Mouse (Mus musculus): Measurements from ENCODE around the gene Ugt1a5.
"Not testable (repeated sequence)": the region's sequence is repeated elsewhere in the genome, so short reads cannot be mapped to it uniquely, and the experiment has no call there.

Gene Ugt1a5

DNA sequence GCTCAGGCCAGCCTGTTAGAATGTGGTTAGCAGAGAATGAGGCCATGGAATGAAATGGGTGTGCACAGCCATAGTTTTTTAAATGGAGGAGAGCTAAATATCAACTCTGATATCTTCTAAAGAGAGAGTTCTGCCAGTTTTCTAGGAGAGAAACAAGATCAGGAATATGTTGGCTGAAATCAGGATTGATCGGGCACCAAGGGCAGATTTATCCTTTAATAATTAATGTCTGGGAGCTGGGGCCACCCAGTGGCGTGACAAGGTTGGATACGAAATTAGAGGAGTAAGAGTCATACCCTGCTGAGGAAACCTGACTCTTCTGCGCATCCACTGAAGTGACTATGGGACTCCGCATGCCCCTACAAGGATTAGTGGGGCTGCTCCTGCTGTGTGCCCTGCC lies at the start of gene Ugt1a5:
Gene Ugt1a5 (plus strand): TSS at position 302 of the 400 bp plus-strand sequence.
- DNase-seq (ENCODE audit: extremely low spot score), result no peak

DNA sequence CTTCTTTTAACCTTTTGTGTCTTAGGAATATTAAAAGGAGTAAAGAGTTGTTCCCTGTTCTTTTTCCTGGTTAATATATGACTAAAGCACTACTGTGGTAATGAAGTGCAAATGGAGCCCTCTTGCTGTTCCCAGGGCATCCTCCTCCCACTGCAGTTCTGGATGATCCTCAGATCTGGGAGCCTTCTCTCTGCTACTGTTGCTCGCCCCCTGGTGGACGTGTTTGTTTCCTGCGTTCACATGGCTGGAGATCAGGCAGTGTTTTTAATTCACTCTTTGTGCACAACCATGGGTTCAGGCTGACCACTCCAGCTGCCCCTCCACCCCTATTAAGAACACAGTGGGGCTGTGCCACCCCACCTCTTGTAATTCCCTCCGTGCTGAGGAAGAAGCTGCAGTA lies 45.3 kb upstream of the Ugt1a5 start:
- DNase-seq (ENCODE audit: extremely low spot score), result not testable (repeated sequence)

DNA sequence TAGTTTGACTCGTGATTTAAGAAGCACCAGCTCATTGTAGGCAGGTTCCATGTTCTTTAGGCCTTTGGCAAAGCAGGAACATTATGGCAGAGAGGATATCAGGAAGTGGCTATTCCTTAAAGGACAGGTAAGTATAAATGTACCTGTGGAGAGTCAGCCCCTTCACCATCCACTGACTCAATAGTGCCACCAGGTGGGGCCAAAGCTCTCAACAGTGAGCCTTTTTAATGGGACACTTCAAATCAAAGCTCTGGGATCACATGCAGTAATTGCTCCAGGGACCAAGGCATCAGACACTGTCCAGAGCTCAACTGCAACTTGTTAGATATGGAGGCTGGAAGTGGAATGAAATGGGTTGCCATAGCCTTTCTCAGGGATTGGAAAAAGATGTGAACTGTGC lies 44.3 kb upstream of the Ugt1a5 start:
- not testable (repeated sequence) for DNase-seq (ENCODE audit: extremely low spot score)

DNA sequence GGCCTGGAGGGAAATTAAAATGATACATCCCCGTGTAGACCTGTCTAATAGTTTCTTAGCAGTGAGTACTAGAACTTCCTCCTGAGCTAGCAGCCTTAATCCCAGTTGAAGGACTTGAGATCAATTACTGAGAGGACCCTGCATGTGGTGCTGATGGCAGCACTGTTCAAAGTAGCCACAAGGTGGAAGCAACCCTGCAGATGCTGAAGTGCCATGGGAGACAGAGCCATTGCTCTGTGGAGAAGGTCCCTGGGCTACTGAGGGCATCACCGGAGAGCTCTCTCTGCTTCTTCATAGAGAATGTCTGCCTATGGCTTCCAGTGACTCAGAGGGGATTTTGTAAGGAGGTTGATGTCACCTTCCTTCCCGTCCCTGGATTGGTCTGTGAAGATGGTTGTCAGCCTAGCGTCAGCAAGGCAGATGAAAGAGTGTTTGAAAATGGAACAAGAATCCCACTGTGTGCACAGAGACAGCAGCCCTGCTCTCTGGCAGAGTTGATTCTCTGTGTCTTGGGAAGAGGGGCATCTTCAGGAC lies 39.9 kb upstream of the Ugt1a5 start:
- DNase-seq (ENCODE audit: extremely low spot score), result not testable (repeated sequence)

DNA sequence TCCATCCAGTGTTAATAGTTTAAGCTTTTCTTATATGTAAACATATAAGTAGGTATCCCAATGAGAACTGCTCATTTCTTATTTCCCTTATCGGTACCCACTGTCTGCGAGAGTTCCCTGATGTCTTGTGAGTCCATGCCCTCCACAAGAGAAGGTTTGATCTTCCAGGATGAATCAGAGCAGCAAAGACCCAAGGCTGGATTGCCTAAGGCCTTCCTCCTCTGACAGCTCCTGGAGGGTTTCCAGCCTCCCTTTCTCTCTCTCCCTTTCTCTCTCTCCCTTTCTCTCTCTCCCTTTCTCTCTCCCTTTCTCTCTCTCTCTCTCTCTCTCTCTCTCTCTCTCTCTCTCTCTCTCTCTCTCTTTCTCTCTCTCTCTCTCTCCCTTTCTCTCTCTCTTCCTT lies 36.7 kb upstream of the Ugt1a5 start:
- not testable (repeated sequence) for DNase-seq (ENCODE audit: extremely low spot score)

DNA sequence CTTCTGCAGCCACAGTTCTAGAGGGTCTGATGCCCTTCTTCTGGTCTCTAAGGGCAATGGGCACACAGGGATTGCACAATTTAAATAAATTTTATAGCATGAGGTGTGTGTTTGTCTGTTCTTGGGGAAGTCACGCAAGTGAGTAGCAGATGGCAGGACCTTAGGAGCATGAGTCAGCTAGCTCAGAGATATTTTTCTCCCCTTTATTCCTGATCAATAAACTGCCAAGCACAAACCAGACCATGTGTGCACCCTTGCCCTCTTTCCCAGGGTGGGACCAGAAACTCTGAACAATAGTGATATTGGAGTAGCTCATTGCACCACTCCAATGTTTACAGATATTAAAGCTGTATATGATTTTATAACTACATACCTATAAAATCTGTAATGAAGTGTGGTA lies 35.6 kb upstream of the Ugt1a5 start:
- DNase-seq (ENCODE audit: extremely low spot score), result not testable (repeated sequence)

DNA sequence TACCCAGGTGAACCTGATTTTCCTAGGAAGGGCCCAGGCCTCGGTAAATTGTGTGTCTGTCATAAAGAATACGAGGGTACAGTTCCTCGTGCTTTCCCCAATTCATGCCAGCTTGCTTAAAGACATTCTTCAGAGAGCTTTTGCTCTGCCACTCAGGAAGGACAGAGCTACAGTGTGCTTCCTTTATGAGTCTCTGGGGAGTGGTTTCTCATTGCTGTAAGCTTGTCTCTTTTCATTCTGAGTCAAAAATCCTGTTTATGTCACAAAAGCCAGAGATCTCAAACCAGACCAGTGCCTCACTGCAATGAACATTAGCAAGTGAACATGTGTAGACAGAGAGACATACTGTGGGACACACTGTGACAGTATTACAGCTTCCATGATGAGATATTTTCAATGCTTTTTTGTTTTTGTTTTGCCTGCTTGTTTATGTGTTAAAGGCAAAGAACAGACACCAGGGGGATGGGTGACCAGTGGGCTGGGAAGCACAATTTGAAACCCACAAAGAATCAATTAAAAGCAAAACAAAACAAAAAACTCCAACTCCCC lies 31.8 kb upstream of the Ugt1a5 start:
- no peak for DNase-seq (ENCODE audit: extremely low spot score)

DNA sequence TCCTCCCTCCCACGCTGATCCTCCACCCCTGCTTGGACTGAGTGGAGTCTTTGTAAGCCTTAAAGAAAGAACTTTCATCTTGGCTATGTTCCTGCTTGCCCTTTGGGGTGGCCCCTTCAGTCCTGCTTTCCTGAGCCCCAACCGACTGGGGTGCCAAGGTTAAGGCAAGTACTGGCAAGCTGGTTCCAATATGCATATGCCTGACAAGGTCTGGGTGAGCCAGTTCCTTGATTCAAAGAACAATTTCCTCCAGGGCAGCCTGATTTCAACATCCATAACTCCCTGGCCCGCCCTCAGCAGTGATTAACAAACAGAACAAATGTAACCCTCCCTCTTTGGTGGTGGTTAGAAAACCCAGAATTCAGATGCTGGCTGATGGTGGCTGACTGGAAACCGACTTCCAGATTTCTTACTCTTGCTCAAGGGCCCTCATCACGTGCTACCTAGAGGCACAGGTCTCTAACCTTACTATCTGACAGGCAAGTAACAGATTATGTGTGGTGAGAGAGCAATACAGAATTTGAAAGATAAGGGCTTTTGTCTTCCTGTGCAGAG lies 31.3 kb upstream of the Ugt1a5 start, which contains the start of gene Ugt1a6a:
Gene Ugt1a6a (plus strand): TSS at position 353 of the 555 bp plus-strand sequence.
- DNase-seq (ENCODE audit: extremely low spot score), result not testable (repeated sequence)

DNA sequence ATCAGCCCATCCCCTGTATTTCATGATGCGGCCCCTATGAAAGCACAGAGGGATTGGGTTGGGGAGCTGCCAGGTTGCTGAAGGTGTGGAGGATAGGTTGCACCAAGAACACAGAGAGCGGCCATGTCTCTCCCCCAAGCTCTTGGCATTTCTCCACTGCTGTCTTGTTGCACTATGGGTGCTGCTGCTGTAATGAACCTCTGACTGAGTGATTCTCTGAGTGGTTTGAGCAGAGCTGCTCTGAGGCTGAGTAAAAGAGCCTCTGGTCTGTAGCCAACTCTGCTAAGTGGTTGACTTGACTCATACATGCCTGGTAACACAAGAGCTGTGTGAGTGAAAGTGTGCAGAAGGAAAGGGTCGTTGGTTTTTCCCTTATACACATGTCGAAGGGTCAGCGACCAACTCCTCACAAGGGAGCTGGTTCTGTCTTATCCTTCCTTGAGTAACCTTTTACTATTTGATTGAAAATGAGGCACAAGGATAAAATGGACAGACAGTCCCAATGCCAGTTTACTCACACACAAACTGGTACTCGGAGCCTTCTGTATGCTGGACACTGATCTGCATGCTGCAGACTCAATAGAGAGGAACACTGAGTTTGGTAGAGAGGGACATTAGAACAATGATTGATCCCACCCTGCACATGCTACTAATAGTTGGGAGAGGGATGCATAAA lies 30.4 kb upstream of the Ugt1a5 start:
- DNase-seq (ENCODE audit: extremely low spot score), result not testable (repeated sequence)

DNA sequence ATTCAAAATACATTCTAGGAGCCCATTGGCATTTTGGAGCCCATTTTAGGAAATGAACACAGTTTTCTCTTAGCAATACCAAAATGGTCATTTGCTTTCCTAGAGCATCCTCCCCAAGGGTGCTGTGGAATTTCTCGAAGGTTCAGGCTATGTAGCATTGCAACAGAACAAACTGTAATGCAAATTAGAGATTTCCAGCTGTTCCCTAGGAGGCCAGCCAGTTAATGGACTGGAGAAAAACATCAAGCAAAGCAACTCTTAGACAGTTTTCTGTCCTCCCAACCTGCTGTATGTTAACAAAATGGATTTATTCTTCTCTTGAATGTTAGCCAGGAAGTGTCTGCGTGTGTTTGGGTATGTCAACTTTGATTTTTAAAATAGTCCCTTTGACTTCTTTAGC lies 29.2 kb upstream of the Ugt1a5 start:
- DNase-seq (ENCODE audit: extremely low spot score), result no peak

DNA sequence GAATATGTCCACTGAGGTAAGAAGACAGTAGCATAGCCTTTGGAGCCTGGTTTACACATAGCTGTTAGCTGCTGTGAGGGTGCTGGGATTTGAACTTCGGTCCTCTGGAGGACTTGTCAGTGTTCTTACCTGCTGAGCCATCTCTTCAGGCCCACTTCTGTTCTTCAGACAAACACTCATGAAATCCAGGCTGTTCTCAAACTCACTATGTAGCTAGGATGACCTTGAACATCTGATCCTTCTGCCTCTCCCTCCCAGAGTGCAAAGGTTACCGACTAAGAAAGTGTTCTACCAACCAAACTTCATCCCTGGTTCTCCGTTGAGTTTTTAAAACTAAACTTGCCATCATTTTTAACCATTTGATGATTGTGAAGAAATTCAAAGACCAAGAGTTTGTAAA lies 28.5 kb upstream of the Ugt1a5 start:
- no peak for DNase-seq (ENCODE audit: extremely low spot score)

DNA sequence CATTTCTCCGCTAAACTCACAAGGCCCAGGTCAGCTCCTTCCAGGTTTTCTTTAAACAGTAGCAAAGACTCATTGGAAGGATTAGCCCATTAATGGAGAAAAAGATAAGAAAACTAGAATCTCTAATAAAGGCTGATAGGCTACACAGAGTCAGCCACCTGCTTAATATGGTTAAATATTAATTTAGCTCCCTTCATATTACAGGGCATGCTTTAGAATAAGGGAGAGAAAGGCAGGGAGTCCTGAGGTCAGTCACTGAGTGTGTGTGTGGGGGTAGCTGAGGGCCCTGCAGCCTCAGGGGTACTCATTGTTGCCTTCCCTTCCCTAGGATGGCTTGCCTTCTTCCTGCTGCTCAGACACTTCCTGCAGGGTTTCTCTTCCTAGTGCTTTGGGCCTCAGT lies 27.7 kb upstream of the Ugt1a5 start:
- no peak for DNase-seq (ENCODE audit: extremely low spot score)

DNA sequence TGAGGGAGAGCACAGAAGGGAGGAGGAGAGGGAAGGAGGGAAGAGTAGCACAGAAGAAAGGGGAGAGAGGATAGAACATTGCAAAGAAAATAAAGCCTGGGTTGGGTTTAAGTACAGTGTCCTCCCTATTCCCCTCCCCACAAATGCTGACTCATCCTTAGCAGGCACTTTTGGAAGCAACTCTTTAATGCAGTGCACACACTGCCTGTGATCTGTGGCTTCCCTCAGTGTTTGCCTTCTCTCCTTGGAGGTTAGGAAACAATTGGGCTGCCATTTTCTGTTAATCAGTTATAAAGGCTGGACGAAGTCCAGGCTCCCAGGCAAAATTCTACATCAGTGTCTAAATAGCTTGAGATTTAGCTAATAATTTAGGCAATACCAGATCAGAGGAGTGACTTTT lies 25.3 kb upstream of the Ugt1a5 start:
- DNase-seq (ENCODE audit: extremely low spot score), result not testable (repeated sequence)

DNA sequence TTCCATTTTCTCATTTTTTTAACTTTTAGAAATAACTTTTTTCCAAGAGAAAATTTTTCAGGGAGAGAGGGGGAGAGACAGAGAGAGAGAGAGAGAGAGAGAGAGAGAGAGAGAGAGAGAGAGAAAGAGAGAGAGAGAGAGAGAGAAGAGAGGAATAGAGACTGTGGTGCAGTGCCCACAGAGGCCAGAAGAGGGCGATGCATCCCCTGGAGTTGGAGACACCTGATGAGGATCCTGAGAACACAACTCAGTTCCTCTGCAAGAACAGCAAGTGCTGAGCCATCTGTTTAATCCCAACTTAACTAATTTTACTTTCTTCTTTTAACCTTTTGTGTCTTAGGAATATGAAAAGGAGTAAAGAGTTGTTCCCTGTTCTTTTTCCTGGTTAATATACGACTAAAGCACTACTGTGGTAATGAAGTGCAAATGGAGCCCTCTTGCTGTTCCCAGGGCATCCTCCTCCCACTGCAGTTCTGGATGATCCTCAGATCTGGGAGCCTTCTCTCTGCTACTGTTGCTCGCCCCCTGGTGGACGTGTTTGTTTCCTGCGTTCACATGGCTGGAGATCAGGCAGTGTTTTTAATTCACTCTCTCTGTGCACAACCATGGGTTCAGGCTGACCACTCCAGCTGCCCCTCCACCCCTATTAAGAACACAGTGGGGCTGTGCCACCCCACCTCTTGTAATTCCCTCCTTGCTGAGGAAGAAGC lies 21.7 kb upstream of the Ugt1a5 start:
- peak; percentile 9 for DNase-seq (ENCODE audit: extremely low spot score)

DNA sequence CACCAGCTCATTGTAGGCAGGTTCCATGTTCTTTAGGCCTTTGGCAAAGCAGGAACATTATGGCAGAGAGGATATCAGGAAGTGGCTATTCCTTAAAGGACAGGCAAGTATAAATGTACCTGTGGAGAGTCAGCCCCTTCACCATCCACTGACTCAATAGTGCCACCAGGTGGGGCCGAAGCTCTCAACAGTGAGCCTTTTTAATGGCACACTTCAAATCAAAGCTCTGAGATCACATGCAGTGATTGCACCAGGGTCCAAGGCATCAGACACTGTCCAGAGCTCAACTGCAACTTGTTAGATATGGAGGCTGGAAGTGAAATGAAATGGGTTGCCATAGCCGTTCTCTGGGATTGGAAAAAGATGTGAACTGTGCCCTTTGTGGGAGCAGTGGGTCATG lies 20.5 kb upstream of the Ugt1a5 start:
- DNase-seq (ENCODE audit: extremely low spot score), result not testable (repeated sequence)

DNA sequence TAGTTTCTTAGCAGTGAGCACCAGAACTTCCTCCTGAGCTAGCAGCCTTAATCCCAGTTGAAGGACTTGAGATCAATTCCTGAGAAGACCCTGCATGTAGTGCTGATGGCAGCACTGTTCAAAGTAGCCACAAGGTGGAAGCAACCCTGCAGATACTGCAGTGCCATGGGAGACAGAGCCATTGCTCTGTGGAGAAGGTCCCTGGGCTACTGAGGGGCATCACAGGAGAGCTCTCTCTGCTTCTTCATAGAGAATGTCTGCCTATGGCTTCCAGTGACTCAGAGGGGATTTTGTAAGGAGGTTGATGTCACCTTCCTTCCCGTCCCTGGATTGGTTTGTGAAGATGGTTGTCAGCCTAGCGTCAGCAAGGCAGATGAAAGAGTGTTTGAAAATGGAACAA lies 15.7 kb upstream of the Ugt1a5 start:
- DNase-seq (ENCODE audit: extremely low spot score), result not testable (repeated sequence)

DNA sequence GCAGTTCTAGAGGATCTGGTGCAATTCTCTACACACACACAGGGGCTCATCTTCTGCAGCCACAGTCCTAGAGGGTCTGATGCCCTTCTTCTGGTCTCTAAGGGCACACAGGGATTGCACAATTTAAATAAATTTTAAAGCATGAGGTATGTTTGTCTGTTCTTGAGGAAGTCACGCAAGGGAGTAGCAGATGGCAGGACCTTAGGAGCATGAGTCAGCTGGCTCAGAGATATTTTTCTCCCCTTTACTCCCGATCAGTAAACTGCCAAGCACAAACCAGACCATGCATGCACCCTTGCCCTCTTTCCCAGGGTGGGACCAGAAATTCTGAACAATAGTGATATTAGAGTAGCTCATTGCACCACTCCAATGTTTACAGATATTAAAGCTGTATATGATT lies 7.4 kb upstream of the Ugt1a5 start:
- no peak for DNase-seq (ENCODE audit: extremely low spot score)

DNA sequence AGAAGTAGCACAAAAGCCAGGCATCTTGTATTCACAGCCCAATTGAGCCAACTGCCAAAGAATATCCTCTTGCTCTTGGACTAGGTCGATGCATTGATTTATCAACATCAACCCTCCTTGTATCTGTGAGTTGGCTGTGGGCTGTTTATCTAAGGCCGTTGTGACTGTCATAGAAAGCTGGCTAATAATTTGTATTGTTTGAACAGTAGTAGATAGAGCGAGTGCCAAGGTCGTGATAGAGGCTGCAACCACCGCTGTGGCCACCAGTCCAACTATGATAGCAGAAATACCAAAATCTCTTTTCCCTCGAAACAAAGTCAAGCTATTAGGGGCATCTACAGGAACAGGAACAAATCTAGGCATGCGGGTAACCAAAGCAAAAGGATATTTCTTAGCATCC lies 6.4 kb downstream of the Ugt1a5 start:
- DNase-seq (ENCODE audit: extremely low spot score), result not testable (repeated sequence)

DNA sequence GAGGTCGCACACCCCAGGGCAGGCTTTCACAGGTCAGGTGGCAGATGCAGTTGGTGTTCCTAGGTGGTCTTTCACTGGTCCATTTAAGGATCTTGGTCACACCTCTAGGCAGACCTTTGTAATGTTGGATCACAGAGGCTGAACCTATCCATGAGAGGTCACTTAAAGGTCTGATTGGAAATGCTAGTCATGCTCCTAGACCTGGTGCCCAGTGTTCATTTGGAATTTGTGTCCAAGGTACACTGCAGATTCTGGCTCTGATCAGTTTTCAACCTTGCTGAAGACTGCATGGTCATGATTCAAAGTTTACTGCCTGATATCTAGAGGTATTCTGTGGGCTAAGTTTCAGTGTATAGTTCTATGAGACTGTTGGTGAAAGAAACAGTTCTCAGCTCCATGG lies 13.8 kb downstream of the Ugt1a5 start:
- DNase-seq (ENCODE audit: extremely low spot score), result no peak

DNA sequence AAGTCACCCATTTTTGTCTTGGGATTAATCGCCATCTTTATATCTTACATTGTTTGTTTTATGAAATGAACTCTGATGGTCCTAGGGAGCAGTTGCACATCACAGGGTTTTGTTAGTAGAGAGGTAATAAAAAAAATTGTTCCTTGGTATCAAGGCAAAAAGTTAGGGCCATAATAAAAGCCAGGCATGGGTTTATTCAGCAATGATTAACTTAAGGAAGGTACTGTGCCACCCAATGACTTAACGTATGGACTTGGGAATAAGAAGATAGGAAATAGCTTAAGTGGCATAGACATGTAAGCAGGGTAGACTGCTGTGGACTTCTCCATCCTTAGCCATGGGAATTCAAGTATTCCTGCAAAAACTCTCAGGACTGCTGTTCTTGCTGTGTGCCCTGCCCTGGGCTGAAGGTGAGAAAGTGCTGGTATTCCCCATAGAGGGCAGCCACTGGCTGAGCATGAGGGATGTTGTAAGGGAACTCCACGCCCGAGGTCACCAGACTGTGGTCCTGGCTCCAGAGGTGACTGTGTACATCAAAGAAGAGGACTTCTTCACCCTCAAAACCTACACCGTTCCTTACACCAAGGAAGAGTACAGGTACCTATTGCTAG lies 20.6 kb downstream of the Ugt1a5 start:
- DNase-seq (ENCODE audit: extremely low spot score), result no peak

DNA sequence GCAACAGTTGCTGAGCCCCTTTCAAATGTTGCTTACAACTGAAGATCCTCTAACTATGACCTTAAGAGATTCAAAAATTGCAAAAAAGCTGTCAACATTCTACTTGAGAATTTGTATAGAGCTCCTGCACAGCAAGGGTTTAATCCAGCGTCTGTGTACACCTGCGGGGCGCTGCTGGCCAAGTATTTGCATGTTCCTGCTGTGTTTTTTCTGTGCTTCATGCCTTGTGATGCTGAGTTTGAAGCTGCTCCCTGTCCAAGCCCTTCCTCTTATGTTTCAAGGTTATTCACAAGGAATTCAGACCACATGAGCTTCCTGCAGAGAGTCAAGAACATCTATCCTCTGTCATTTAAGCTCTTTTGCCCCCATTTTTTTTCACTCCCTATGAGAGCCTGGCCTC lies 26.3 kb downstream of the Ugt1a5 start:
- DNase-seq (ENCODE audit: extremely low spot score), result no peak

DNA sequence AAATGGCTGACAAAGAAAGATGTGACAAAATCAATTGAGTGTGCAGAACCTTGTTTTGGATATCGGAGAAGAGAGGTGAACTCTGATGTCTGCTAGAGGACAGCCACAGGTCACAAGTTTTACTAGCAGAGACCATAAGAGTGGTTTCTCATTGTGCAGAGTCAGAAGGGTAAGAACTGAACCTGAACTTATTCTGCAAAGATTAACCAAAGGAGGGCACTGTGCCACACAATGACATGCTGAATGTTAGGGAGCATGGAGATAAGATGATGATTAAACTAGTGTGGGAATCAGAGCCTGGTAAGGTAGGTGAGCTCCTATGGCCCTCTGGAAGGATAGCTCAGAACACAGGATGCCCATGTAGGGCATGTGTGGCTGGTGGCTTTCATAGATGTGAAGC lies 29.9 kb downstream of the Ugt1a5 start:
- no peak for DNase-seq (ENCODE audit: extremely low spot score)
